In genomic region chr2:75589452-75589851, GRCm38 (mm10) we compare ENCODE assay signal across 8 mouse cellular contexts.
A peak's percentile ranks its signal among the peaks of the same experiment; 100 is the strongest.
DNase-seq lines count a peak whose midpoint lies in the region; ATAC-seq lines count a peak whose summit lies in the region.

No protein-coding gene starts in this region.

- peak overlapping the region; percentile 32 for H3K4me3 ChIP-seq in heart, embryonic 16.5 days (ENCODE audit: low read length)
- 0 out of 2 replicates have a peak overlapping the region, but pooled peaks have one; percentile 12 for H3K4me3 ChIP-seq in limb, embryonic 15.5 days
- peak overlapping the region; percentile 21 for H3K4me3 ChIP-seq in neural tube, embryonic 15.5 days (replicated peaks)

- H3K27me3 ChIP-seq in heart, embryonic 16.5 days (ENCODE audit: control insufficient read depth, insufficient read depth, low read length) = no peaks in the 10 kb centered on the region; the same call in none of the 2 replicates
- peaks cover 44% of the 10 kb centered on the region for H3K27me3 ChIP-seq in limb, embryonic 15.5 days
- H3K27me3 ChIP-seq in neural tube, embryonic 15.5 days (replicated peaks) = no peaks in the 10 kb centered on the region; the same call in 1 of the 2 replicates

- 7% methylated on average over 19 of the region's 19 CpGs for WGBS in heart, embryonic 16.5 days
- WGBS in limb, embryonic 15.5 days = 6% methylated on average over 19 of the region's 19 CpGs
- 3% methylated on average over 19 of the region's 19 CpGs for WGBS in neural tube, embryonic 15.5 days

- no peak overlapping the region for H3K27ac ChIP-seq in heart, embryonic 16.5 days (ENCODE audit: low read length)
- peak overlapping the region; percentile 63; the same call in 1 of the 2 replicates for H3K27ac ChIP-seq in limb, embryonic 15.5 days
- H3K27ac ChIP-seq in neural tube, embryonic 15.5 days (replicated peaks) = peak overlapping the region; percentile 60

- H3K4me2 ChIP-seq in heart, embryonic 16.5 days (ENCODE audit: low read depth, low read length) = peak overlapping the region; percentile 60
- H3K4me2 ChIP-seq in limb, embryonic 15.5 days = peak overlapping the region; percentile 38
- H3K4me2 ChIP-seq in neural tube, embryonic 15.5 days = peak overlapping the region; percentile 52

- peak overlapping the region; percentile 42; the same call in 1 of the 2 replicates for H3K9ac ChIP-seq in heart, embryonic 16.5 days (ENCODE audit: low read length)
- no peak overlapping the region for H3K9ac ChIP-seq in limb, embryonic 15.5 days
- peak overlapping the region; percentile 37; the same call in 1 of the 2 replicates for H3K9ac ChIP-seq in neural tube, embryonic 15.5 days (replicated peaks)

- H3K36me3 ChIP-seq in heart, embryonic 16.5 days (ENCODE audit: control insufficient read depth, insufficient read depth) = no peaks in the 10 kb centered on the region
- H3K36me3 ChIP-seq in limb, embryonic 15.5 days = no peaks in the 10 kb centered on the region
- H3K36me3 ChIP-seq in neural tube, embryonic 15.5 days = no peaks in the 10 kb centered on the region

- no peaks in the 10 kb centered on the region for H3K9me3 ChIP-seq in heart, embryonic 16.5 days (replicated peaks; ENCODE audit: control insufficient read depth, low read length)
- H3K9me3 ChIP-seq in limb, embryonic 15.5 days = no peaks in the 10 kb centered on the region
- H3K9me3 ChIP-seq in neural tube, embryonic 15.5 days (replicated peaks) = no peaks in the 10 kb centered on the region

- H3K4me1 ChIP-seq in heart, embryonic 16.5 days (ENCODE audit: control insufficient read depth, insufficient read depth, low read length) = peaks cover 16% of the 10 kb centered on the region
- H3K4me1 ChIP-seq in limb, embryonic 15.5 days = peaks cover 14% of the 10 kb centered on the region
- peaks cover 18% of the 10 kb centered on the region for H3K4me1 ChIP-seq in neural tube, embryonic 15.5 days

- 0 out of 2 replicates have a peak, but pooled peaks have one; percentile 29 for ATAC-seq in heart, embryonic 16.5 days (replicated peaks; ENCODE audit: extremely low read depth, insufficient read depth, low FRiP score)
- no peak for ATAC-seq in limb, embryonic 15.5 days (ENCODE audit: insufficient number of reproducible peaks, low FRiP score, low TSS enrichment, low read depth)
- peak; percentile 70 for ATAC-seq in neural tube, embryonic 15.5 days (ENCODE audit: low FRiP score)
- ATAC-seq in activated CD4-positive, CD25-positive, alpha-beta regulatory T cell, adult 4 months = no peak

- peak; percentile 13 for DNase-seq in kidney, adult 9 months
- no peak for DNase-seq in kidney, postnatal 14 days
- DNase-seq in c-Kit-positive CD71-positive TER-119-positive erythroid progenitor cells, embryonic 14.5 days (ENCODE audit: low spot score) = peak; percentile 6
- no peak for DNase-seq in adrenal gland, adult 8-10 months

Comparison
In these comparisons a context has a peak if more than half of its experiments do, and no peak if none do; other contexts are left out.
1. DNase-seq: peak in kidney, adult 9 months (single experiment) and c-Kit-positive CD71-positive TER-119-positive erythroid progenitor cells, embryonic 14.5 days (single experiment); none in kidney, postnatal 14 days (single experiment) and adrenal gland, adult 8-10 months (single experiment).
2. ATAC-seq: peak in heart, embryonic 16.5 days (single experiment) and neural tube, embryonic 15.5 days (single experiment); none in limb, embryonic 15.5 days (single experiment) and activated CD4-positive, CD25-positive, alpha-beta regulatory T cell, adult 4 months (single experiment).
3. Peak in every context shown above with its lines, with median percentiles within 50 percentile points of each other: H3K4me2 ChIP-seq and H3K4me3 ChIP-seq.